Mouse (Mus musculus): Measurements from ENCODE around the gene Ephx1.
"Not testable (repeated sequence)": the region's sequence is repeated elsewhere in the genome, so short reads cannot be mapped to it uniquely, and the experiment has no call there.

Ephx1 gene

GRCm38 (mm10) chr1:180936610-180937398, 83.9 kb downstream of the Ephx1 start:
- DNase-seq (ENCODE audit: low read depth): not testable (repeated sequence)

- no peak for DNase-seq (ENCODE audit: low read depth)
These were observed 86.0 kb downstream of the Ephx1 start, which contains the start of gene Lefty1 for GRCm38 (mm10) chr1:180934467-180935419. Lefty1 (plus strand) TSS chr1:180935022.

- DNase-seq (ENCODE audit: low read depth): no peak
These were observed 87.0 kb downstream of the Ephx1 start for GRCm38 (mm10) chr1:180933659-180934058.

- DNase-seq (ENCODE audit: low read depth): no peak
These were observed 89.6 kb downstream of the Ephx1 start for GRCm38 (mm10) chr1:180931106-180931505.

GRCm38 (mm10) chr1:180929599-180929998, 91.1 kb downstream of the Ephx1 start:
- no peak for DNase-seq (ENCODE audit: low read depth)

- no peak for DNase-seq (ENCODE audit: low read depth)
These were observed 94.4 kb downstream of the Ephx1 start for GRCm38 (mm10) chr1:180926286-180926685.
